Mouse (Mus musculus) ES-Bruce4 (cell line): ENCODE data around the gene Igf2r. TPM values are rescaled to one million over a fixed set of nuclear protein-coding genes. Genes with fewer than 3 reads are reported as not detected.

Experiments
- H3K27ac ChIP-seq: 2 replicates; pipeline ENCODE4 v1.5.1; 2012; ENCODE audit warnings: low read length, inconsistent platforms; ENCODE audit not compliant: insufficient read depth
- H3K27me3 ChIP-seq: 2 replicates; pipeline ENCODE4 v1.6.1; 2012; ENCODE audit warnings: mild to moderate bottlenecking, low read length, inconsistent platforms; ENCODE audit not compliant: control insufficient read depth, poor library complexity, insufficient read depth, severe bottlenecking
- H3K36me3 ChIP-seq: 2 replicates; pipeline ENCODE4 v1.6.1; 2012; ENCODE audit warnings: inconsistent platforms, mild to moderate bottlenecking, low read length, moderate library complexity; ENCODE audit not compliant: control insufficient read depth, poor library complexity, insufficient read depth, severe bottlenecking
- H3K4me1 ChIP-seq: one replicate; pipeline ENCODE4 v1.8.1; 2011; ENCODE audit warnings: low read length; ENCODE audit not compliant: control insufficient read depth, insufficient read depth
- H3K4me3 ChIP-seq: 2 replicates; pipeline ENCODE4 v1.5.1; 2011; ENCODE audit warnings: low read depth, mild to moderate bottlenecking, low read length
- H3K9ac ChIP-seq: 2 replicates; pipeline ENCODE4 v1.6.1; 2012; ENCODE audit warnings: low read depth, mild to moderate bottlenecking, inconsistent platforms; ENCODE audit not compliant: poor library complexity, severe bottlenecking
- H3K9me3 ChIP-seq: replicated peaks from 2 replicates; pipeline ENCODE4 v1.6.1; 2012; ENCODE audit warnings: mild to moderate bottlenecking, low read length, inconsistent platforms; ENCODE audit not compliant: control insufficient read depth, poor library complexity, insufficient read depth, severe bottlenecking
- CTCF ChIP-seq: IDR thresholded peaks from one replicate; pipeline ENCODE4 v1.8.1; 2011; ENCODE audit warnings: low read depth, low read length
- EP300 ChIP-seq: IDR thresholded peaks from 2 replicates; pipeline ENCODE4 v1.6.1; 2011; ENCODE audit warnings: low read depth, low read length; ENCODE audit not compliant: insufficient read depth
- POLR2A ChIP-seq: IDR thresholded peaks from one replicate; pipeline ENCODE4 v1.8.1; 2011; ENCODE audit warnings: low read length; ENCODE audit not compliant: insufficient read depth
- polyA plus RNA-seq: library from polyadenylated mRNA; stranded (reverse); fragments of >200 nt; gene quantifications from 2 replicates; pipeline ENCODE4 v1.2.4, GENCODE M21; 2011; ENCODE audit warnings: low read depth; ENCODE audit not compliant: missing spikeins, insufficient read depth, insufficient read length

Gene Igf2r
- polyA plus RNA-seq, 1 experiment: 61.4 TPM

GRCm38 (mm10) chr17:12790353-12791078 lies 21.1 kb upstream of the Igf2r start:
- Histone ChIP-seq H3K9me3 (0 out of 2 replicates have a peak, but pooled peaks cover 4% of the 10 kb centered on the region), H3K4me1 (no peaks in the 10 kb centered on the region), H3K36me3 (no peaks in the 10 kb centered on the region), H3K9ac (no peak overlapping the region), H3K4me3 (no peak overlapping the region), H3K27me3 (no peaks in the 10 kb centered on the region), H3K27ac (no peak overlapping the region)
- no peak for TF ChIP-seq CTCF
- no peak for TF ChIP-seq EP300
- TF ChIP-seq POLR2A: no peak

GRCm38 (mm10) chr17:12782861-12783847 lies 13.7 kb upstream of the Igf2r start:
- H3K27ac ChIP-seq: no peak overlapping the region
- H3K36me3 ChIP-seq: no peaks in the 10 kb centered on the region

GRCm38 (mm10) chr17:12781101-12781500 lies 11.6 kb upstream of the Igf2r start:
- Histone ChIP-seq H3K4me3 (no peak overlapping the region), H3K9ac (no peak overlapping the region), H3K4me1 (no peaks in the 10 kb centered on the region), H3K27me3 (no peaks in the 10 kb centered on the region), H3K9me3 (no peaks in the 10 kb centered on the region), H3K27ac (no peak overlapping the region), H3K36me3 (no peaks in the 10 kb centered on the region)
- TF ChIP-seq CTCF (no peak), POLR2A (no peak), EP300 (no peak)

More at GRCm38 (mm10) chr17:12782861-12783847, 13.7 kb upstream of the Igf2r start:
- Histone ChIP-seq H3K4me3 (no peak overlapping the region), H3K9me3 (no peaks in the 10 kb centered on the region), H3K9ac (no peak overlapping the region), H3K27me3 (no peaks in the 10 kb centered on the region), H3K4me1 (no peaks in the 10 kb centered on the region)
- TF ChIP-seq POLR2A (no peak), EP300 (no peak), CTCF (no peak)

GRCm38 (mm10) chr17:12780125-12780524 lies 10.7 kb upstream of the Igf2r start:
- Histone ChIP-seq H3K9ac (no peak overlapping the region), H3K27ac (no peak overlapping the region), H3K9me3 (0 out of 2 replicates have a peak, but pooled peaks cover 5% of the 10 kb centered on the region), H3K4me3 (no peak overlapping the region), H3K27me3 (no peaks in the 10 kb centered on the region), H3K4me1 (no peaks in the 10 kb centered on the region), H3K36me3 (no peaks in the 10 kb centered on the region)
- TF ChIP-seq CTCF (no peak), POLR2A (no peak), EP300 (no peak)

GRCm38 (mm10) chr17:12779442-12779841 lies 10.0 kb upstream of the Igf2r start:
- no peaks in the 10 kb centered on the region for H3K27me3 ChIP-seq
- H3K9me3 ChIP-seq: 0 out of 2 replicates have a peak, but pooled peaks cover 5% of the 10 kb centered on the region
- no peak overlapping the region for H3K27ac ChIP-seq
- H3K9ac ChIP-seq: no peak overlapping the region
- H3K4me3 ChIP-seq: no peak overlapping the region
- no peaks in the 10 kb centered on the region for H3K36me3 ChIP-seq
- TF ChIP-seq POLR2A: no peak
- no peak for TF ChIP-seq CTCF
- TF ChIP-seq EP300: no peak
- H3K4me1 ChIP-seq: no peaks in the 10 kb centered on the region
